Mouse (Mus musculus) small intestine, adult 2 months (tissue): ENCODE data around the gene Plch1.

Source experiments
- CTCF ChIP-seq: fragments of 200-500 bp; IDR thresholded peaks from 2 replicates; pipeline ENCODE4 v1.5.1; 2012; ENCODE audit warnings: low read depth, mild to moderate bottlenecking, control low read depth, inconsistent platforms, low read length, moderate library complexity, mixed read lengths; ENCODE audit not compliant: insufficient replicate concordance, insufficient read length; ENCODE audit errors: extremely low read depth
- POLR2A ChIP-seq: fragments of 200-500 bp; IDR thresholded peaks from 2 replicates; pipeline ENCODE4 v1.6.1; 2012; ENCODE audit warnings: low read depth, mild to moderate bottlenecking, control low read depth, inconsistent platforms, low read length, moderate library complexity

- TF ChIP-seq CTCF, result no peak
- TF ChIP-seq POLR2A, result no peak
These were observed 39.7 kb upstream of the Plch1 start for GRCm38 (mm10) chr3:63938928-63939327.
